Mouse (Mus musculus) lung, adult 2 months (tissue): ENCODE results near the gene Iqschfp. TPM values are rescaled to one million over a fixed set of nuclear protein-coding genes. Genes with fewer than 3 reads are reported as not detected.

Source experiments
- DNase-seq: peaks from one replicate; pipeline ENCODE4 v3.0.0; 2022
- H3K4me1 ChIP-seq: fragments of 200-500 bp; 2 replicates; pipeline ENCODE4 v1.6.1; 2011; ENCODE audit warnings: low read length; ENCODE audit not compliant: control insufficient read depth, insufficient read depth
- H3K4me3 ChIP-seq: fragments of 200-500 bp; replicated peaks from 2 replicates; pipeline ENCODE3; 2011; ENCODE audit warnings: low read depth, mild to moderate bottlenecking, control low read depth, low read length; ENCODE audit errors: extremely low read depth
- CTCF ChIP-seq: fragments of 200-500 bp; IDR thresholded peaks from 2 replicates; pipeline ENCODE4 v1.5.1; 2011; ENCODE audit warnings: mild to moderate bottlenecking, low read length, control low read depth; ENCODE audit not compliant: insufficient read depth
- POLR2A ChIP-seq: fragments of 200-500 bp; IDR thresholded peaks from 2 replicates; pipeline ENCODE4 v1.6.1; 2011; ENCODE audit warnings: low read depth, mild to moderate bottlenecking, control low read depth, low read length, borderline replicate concordance; ENCODE audit errors: extremely low read depth
- WGBS: fragments of 180-500 bp; shearing (Covaris S2); methylation state at CpG from one replicate; pipeline ENCODE4 v1.1.7; 2018; 5-methylcytosine and 5-hydroxymethylcytosine counted together
- polyA plus RNA-seq: library from polyadenylated mRNA; depleted of rRNA; stranded (reverse); fragments of >200 nt; gene quantifications from 2 replicates; pipeline ENCODE4 v1.2.3, GENCODE M21; 2012

Iqschfp gene
- polyA plus RNA-seq, 1 experiment: not detected

DNA sequence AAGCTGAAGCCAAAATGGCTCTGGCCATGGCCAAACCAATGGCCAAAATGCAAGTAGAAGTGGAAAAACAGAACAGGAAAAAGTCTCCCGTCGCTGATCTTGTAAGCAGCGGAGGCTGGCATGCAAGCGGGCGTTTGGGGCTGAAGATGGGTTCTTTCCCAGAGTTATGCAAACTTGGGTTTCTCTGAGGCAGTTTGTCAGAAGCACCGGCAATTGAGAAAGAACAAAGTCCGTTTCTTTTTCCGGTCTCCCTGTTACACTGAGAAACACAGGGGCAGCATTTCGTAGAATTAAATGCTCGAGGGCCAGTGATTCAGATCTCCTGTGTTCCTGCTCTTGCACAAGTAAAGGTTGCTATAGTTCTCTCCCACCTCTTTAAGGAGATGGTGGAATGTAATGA, 725.7 kb downstream of the Iqschfp start:
- H3K4me1 ChIP-seq: peaks cover 3% of the 10 kb centered on the region; the same call in 1 of the 2 replicates
- DNase-seq: no peak
- WGBS: 90% methylated on average over 10 of the region's 10 CpGs
- H3K4me3 ChIP-seq: no peak overlapping the region
- no peak for TF ChIP-seq POLR2A
- no peak for TF ChIP-seq CTCF

GRCm38 (mm10) chr3:68619097-68619496, 727.1 kb downstream of the Iqschfp start:
- 66% methylated on average over 5 of the region's 5 CpGs for WGBS
- no peak for TF ChIP-seq POLR2A
- no peak for TF ChIP-seq CTCF
- DNase-seq: no peak
- no peak overlapping the region for H3K4me3 ChIP-seq
- H3K4me1 ChIP-seq: peaks cover 3% of the 10 kb centered on the region; the same call in 1 of the 2 replicates

GRCm38 (mm10) chr3:68621971-68622370, 729.9 kb downstream of the Iqschfp start:
- Histone ChIP-seq H3K4me3 (no peak overlapping the region), H3K4me1 (no peaks in the 10 kb centered on the region)
- no peak for DNase-seq
- 84% methylated on average over 3 of the region's 3 CpGs for WGBS
- TF ChIP-seq POLR2A: no peak
- TF ChIP-seq CTCF: no peak

GRCm38 (mm10) chr3:68623036-68623435, 731.0 kb downstream of the Iqschfp start:
- TF ChIP-seq CTCF: no peak
- TF ChIP-seq POLR2A: no peak
- DNase-seq: no peak
- Histone ChIP-seq H3K4me1 (no peaks in the 10 kb centered on the region), H3K4me3 (no peak overlapping the region)
- 90% methylated on average over 5 of the region's 5 CpGs for WGBS

GRCm38 (mm10) chr3:68624471-68624870, 732.4 kb downstream of the Iqschfp start:
- TF ChIP-seq POLR2A: no peak
- TF ChIP-seq CTCF: no peak
- H3K4me1 ChIP-seq: no peaks in the 10 kb centered on the region
- no peak for DNase-seq
- 63% methylated on average over 6 of the region's 6 CpGs for WGBS
- H3K4me3 ChIP-seq: no peak overlapping the region

GRCm38 (mm10) chr3:68630261-68630660, 738.2 kb downstream of the Iqschfp start:
- Histone ChIP-seq H3K4me3 (no peak overlapping the region), H3K4me1 (no peaks in the 10 kb centered on the region)
- no peak for TF ChIP-seq POLR2A
- no peak for TF ChIP-seq CTCF
- 78% methylated on average over 4 of the region's 4 CpGs for WGBS
- DNase-seq: no peak

DNA sequence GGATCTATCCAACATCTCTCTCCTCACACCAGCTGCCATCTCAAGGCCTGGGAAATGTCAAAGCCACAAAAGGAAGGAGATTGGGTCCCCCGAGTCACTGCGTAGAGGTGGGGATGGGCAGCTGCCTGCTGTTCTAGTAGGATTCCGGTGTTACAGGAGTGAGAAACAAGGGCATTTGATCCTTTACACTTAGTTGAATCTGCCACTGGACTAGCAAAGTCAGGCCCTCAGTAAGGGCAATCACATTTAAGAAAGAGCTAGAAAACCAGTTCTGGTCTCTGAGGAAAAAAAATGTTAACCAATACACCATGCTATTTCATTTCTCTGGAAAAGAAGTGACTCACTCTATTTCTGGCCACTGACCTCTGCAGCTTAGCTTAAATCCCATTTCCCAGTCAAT, 738.8 kb downstream of the Iqschfp start:
- DNase-seq: no peak

DNA sequence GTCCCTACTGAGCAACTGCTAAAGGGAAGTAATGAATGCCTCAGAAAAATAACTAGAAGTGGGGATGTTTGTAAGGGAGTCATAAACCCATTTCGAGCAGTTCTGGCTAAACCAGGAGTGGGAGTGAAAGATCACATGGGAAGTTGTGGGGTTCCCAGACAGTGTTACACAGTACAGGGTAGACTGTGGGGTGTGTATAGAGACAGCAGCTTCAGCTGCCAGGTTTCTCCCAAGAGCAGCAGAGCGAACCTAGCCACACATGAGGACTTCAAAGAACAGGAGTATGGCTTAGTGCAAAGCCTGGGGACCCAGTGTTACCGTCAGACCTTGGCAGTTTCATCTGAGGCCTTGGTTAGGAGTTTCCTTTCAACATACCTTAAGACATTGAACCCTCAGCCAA, 740.7 kb downstream of the Iqschfp start:
- 0 out of 2 replicates have a peak, but pooled peaks cover under 1% of the 10 kb centered on the region for H3K4me1 ChIP-seq
- no peak overlapping the region for H3K4me3 ChIP-seq
- no peak for TF ChIP-seq CTCF
- no peak for DNase-seq
- 84% methylated on average over 3 of the region's 3 CpGs for WGBS

More for the DNA sequence above, 738.8 kb downstream of the Iqschfp start:
- 74% methylated on average over 3 of the region's 3 CpGs for WGBS
- TF ChIP-seq CTCF: no peak
- no peak for TF ChIP-seq POLR2A
- Histone ChIP-seq H3K4me3 (no peak overlapping the region), H3K4me1 (no peaks in the 10 kb centered on the region)

DNA sequence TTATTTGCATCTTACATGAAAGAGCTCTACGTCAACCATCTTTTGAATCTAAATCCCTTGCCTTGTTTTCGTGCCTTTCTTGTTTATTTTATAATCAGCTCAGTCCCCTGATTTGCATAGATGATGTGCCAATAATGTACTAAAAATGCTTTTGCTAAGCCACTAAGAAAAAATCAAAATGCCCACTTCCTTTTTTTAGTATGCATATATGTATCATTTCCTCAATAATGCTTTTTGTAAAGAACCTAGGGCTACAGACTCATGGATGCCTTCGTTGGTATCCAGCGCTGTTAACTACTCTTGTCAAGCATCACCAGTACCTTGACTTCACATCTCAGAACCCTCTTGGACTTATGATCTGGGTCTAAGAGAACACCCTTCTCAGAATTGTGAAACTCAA, 741.5 kb downstream of the Iqschfp start:
- no peak for DNase-seq
- Histone ChIP-seq H3K4me3 (no peak overlapping the region), H3K4me1 (0 out of 2 replicates have a peak, but pooled peaks cover 3% of the 10 kb centered on the region)
- WGBS: 89% methylated on average over 4 of the region's 4 CpGs
- TF ChIP-seq CTCF (no peak), POLR2A (no peak)

- Histone ChIP-seq H3K4me3 (peak overlapping the region; percentile 4), H3K4me1 (0 out of 2 replicates have a peak, but pooled peaks cover 3% of the 10 kb centered on the region)
- TF ChIP-seq POLR2A (no peak), CTCF (no peak)
- 48% methylated on average over 7 of the region's 7 CpGs for WGBS
- no peak for DNase-seq
Measured at GRCm38 (mm10) chr3:68637960-68638359, 745.9 kb downstream of the Iqschfp start.

DNA sequence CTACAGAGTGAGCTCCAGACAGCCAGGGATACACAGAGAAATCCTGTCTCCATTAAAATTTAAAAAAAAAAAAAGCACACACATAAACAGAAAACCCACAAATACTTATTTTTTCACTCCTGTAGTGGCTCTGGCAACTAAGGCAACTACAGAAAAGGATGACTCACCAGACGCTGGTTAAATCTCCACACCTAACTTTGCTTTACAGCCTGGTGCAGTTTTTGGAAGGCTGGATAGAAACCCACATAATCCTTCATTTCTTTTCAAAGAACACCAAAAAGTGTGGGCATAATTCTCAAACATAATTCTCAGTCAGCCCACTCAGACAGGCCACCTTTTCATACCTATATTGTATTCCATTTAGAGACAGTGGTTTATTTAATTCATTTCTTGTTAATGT, 746.7 kb downstream of the Iqschfp start:
- Histone ChIP-seq H3K4me3 (no peak overlapping the region), H3K4me1 (0 out of 2 replicates have a peak, but pooled peaks cover 3% of the 10 kb centered on the region)
- TF ChIP-seq POLR2A: no peak
- TF ChIP-seq CTCF: no peak
- no peak for DNase-seq
- WGBS: 78% methylated on average over 1 of the region's 1 CpGs
